Mouse (Mus musculus) E14TG2a.4 (cell line): ENCODE results near the gene Nr1h2.

Experiments used
- H3K27me3 ChIP-seq: 2 replicates; pipeline ENCODE4 v1.6.1; 2014; ENCODE audit warnings: low read length, control low read depth; ENCODE audit not compliant: insufficient read depth
- H3K36me3 ChIP-seq: 2 replicates; pipeline ENCODE4 v1.6.1; 2014; ENCODE audit warnings: low read length, control low read depth; ENCODE audit not compliant: insufficient read depth
- H3K4me1 ChIP-seq: replicated peaks from 2 replicates; pipeline ENCODE4 v1.6.1; 2014; ENCODE audit warnings: low read depth, low read length, control low read depth
- H3K4me3 ChIP-seq: replicated peaks from 2 replicates; pipeline ENCODE4 v1.5.1; 2014; ENCODE audit warnings: mild to moderate bottlenecking, low read length
- H3K9me3 ChIP-seq: 2 replicates; pipeline ENCODE4 v1.6.1; 2014; ENCODE audit warnings: low read length, control low read depth
- CTCF ChIP-seq: conservative IDR thresholded peaks from 2 replicates; pipeline ENCODE4 v1.5.1; 2014; ENCODE audit warnings: low read length
- NANOG ChIP-seq: IDR thresholded peaks from 2 replicates; pipeline ENCODE4 v1.6.1; 2014; ENCODE audit warnings: borderline replicate concordance, low read length, mixed read lengths
- POU5F1 ChIP-seq: IDR thresholded peaks from 2 replicates; pipeline ENCODE4 v1.6.1; 2014; ENCODE audit warnings: low read length, borderline replicate concordance

The Nr1h2 gene

GRCm38 (mm10) chr7:44550409-44550678 is 3.4 kb downstream of the Nr1h2 start:
- Histone ChIP-seq H3K4me1 (peaks cover 73% of the 10 kb centered on the region), H3K4me3 (no peak overlapping the region), H3K9me3 (no peaks in the 10 kb centered on the region), H3K36me3 (peaks cover 55% of the 10 kb centered on the region), H3K27me3 (no peaks in the 10 kb centered on the region)
- TF ChIP-seq CTCF (no peak), NANOG (no peak), POU5F1 (no peak)

DNA sequence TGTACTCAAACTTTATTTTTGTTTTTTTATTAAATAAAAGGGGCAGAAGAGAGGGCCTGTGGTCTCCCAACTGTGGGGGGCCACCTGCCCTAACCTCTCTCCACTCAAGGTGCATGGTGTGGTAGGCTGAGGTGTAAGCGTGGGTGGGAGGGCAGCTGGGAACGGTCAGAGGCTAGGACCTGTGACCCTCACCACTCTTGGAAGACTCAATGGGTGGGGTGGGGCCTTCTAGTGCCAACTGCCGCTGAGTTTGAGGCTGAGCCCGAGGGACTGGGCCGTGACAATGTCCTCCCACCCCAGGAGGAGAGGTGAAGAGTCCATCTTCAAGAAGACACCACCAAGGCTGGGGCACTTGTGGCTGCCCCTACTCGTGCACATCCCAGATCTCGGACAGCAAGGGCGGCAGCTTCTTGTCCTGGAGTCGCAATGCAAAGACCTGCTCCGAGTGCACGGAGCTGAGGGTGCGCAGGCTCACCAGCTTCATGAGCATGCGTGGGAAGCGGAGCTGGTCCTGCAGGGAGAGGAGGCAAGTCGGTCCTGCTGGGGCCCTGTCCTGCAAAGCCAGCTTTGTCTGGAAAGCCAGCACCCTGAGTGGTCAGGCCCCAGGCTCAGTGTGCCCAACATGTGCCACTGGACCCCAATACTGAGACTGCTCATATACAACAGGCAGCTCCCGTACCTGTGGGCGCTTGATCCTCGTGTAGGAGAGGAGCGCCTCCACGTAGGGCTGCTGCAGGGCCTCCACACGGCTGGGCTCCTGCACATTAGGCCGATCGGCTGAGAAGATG is 3.9 kb downstream of the Nr1h2 start:
- H3K4me3 ChIP-seq, result no peak overlapping the region
- no peaks in the 10 kb centered on the region for H3K27me3 ChIP-seq
- H3K36me3 ChIP-seq, result peaks cover 59% of the 10 kb centered on the region
- H3K4me1 ChIP-seq, result peaks cover 73% of the 10 kb centered on the region
- no peaks in the 10 kb centered on the region for H3K9me3 ChIP-seq
- TF ChIP-seq CTCF (no peak), POU5F1 (no peak), NANOG (no peak)

DNA sequence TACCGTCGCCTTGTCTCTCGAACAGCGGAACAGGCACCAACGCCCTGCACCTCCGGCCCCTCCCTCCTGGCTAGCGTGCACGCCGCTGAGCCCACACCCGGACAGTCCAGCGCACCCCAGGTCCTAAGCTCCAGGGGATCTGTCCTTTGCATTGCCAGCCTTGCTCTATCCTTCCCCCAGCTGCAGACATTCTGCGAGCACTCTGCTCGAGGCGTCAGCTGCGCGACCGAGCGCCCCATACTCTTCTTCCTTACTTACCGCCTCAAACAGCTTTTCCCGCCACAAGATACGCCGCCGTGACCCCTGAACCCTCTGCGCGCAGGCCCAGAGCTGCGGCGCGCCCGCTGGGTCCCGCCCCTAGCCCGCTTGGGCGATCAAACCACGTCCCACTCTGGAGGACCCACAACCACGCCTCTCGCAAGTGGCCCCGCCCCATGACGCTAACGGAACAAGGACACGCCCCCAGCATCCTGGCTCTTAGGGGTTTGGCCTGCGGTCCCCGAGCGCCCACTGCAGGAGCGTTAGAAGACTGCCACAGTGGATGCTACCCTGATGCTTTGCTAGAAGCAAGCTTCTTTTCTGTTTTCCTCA is 5.2 kb downstream of the Nr1h2 start, which contains the start of gene Pold1:
Pold1 (minus strand) TSS at position 353 of the 591 bp plus-strand sequence.
- Histone ChIP-seq H3K36me3 (peaks cover 68% of the 10 kb centered on the region), H3K9me3 (no peaks in the 10 kb centered on the region), H3K4me3 (peak within 1 kb of the TSS; percentile 92), H3K27me3 (no peaks in the 10 kb centered on the region), H3K4me1 (peaks cover 80% of the 10 kb centered on the region)
- TF ChIP-seq POU5F1 (no peak), CTCF (peak; percentile 72)

- no peak for TF ChIP-seq POU5F1
- TF ChIP-seq NANOG, result no peak
- no peak for TF ChIP-seq CTCF
- H3K4me1 ChIP-seq, result peaks cover 85% of the 10 kb centered on the region
- H3K27me3 ChIP-seq, result no peaks in the 10 kb centered on the region
- H3K9me3 ChIP-seq, result no peaks in the 10 kb centered on the region
- peak overlapping the region; percentile 92 for H3K4me3 ChIP-seq
- H3K36me3 ChIP-seq, result peaks cover 76% of the 10 kb centered on the region
These were observed 6.0 kb downstream of the Nr1h2 start for GRCm38 (mm10) chr7:44547725-44548124.

DNA sequence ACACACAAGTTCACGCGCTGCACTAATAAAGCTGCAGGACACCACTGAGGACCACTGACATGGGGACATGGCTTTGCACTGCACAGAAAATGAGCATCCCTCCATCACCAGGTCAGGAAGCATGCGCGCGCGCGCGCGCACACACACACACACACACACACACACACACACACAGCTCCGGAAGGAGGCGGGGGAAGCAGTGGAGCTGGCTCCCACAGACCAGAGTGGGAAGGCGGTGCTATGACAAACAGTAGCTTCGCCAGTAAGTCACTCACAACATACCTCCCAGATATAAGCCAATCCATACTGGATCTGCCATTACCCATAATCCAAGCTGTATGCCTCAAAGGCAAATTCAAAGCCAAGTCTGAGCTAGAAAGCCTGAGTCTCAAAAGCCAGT is 6.7 kb downstream of the Nr1h2 start:
- peaks cover 85% of the 10 kb centered on the region for H3K4me1 ChIP-seq
- H3K27me3 ChIP-seq, result no peaks in the 10 kb centered on the region
- peak overlapping the region; percentile 92 for H3K4me3 ChIP-seq
- no peak for TF ChIP-seq CTCF
- no peaks in the 10 kb centered on the region for H3K9me3 ChIP-seq
- peaks cover 76% of the 10 kb centered on the region for H3K36me3 ChIP-seq

GRCm38 (mm10) chr7:44546274-44546673 is 7.5 kb downstream of the Nr1h2 start:
- peaks cover 76% of the 10 kb centered on the region for H3K36me3 ChIP-seq
- TF ChIP-seq POU5F1 (no peak), CTCF (no peak), NANOG (no peak)
- H3K9me3 ChIP-seq, result no peaks in the 10 kb centered on the region

GRCm38 (mm10) chr7:44543071-44543470 is 10.7 kb downstream of the Nr1h2 start:
- peak overlapping the region; percentile 46 for H3K4me3 ChIP-seq
- H3K9me3 ChIP-seq, result no peaks in the 10 kb centered on the region
- peaks cover 93% of the 10 kb centered on the region for H3K4me1 ChIP-seq
- peaks cover 87% of the 10 kb centered on the region for H3K36me3 ChIP-seq
- TF ChIP-seq POU5F1 (no peak), NANOG (no peak), CTCF (0 out of 2 replicates have a peak, but pooled peaks have one; percentile 1)
- H3K27me3 ChIP-seq, result no peaks in the 10 kb centered on the region

More at GRCm38 (mm10) chr7:44546274-44546673, 7.5 kb downstream of the Nr1h2 start:
- peaks cover 85% of the 10 kb centered on the region for H3K4me1 ChIP-seq
- no peaks in the 10 kb centered on the region for H3K27me3 ChIP-seq
- no peak overlapping the region for H3K4me3 ChIP-seq

GRCm38 (mm10) chr7:44542555-44542954 is 11.2 kb downstream of the Nr1h2 start:
- TF ChIP-seq NANOG, result no peak
- TF ChIP-seq POU5F1, result no peak
- no peak for TF ChIP-seq CTCF
- H3K36me3 ChIP-seq, result peaks cover 91% of the 10 kb centered on the region
- H3K4me1 ChIP-seq, result peaks cover 93% of the 10 kb centered on the region
- H3K4me3 ChIP-seq, result peak overlapping the region; percentile 46
- H3K9me3 ChIP-seq, result no peaks in the 10 kb centered on the region
- no peaks in the 10 kb centered on the region for H3K27me3 ChIP-seq
